Mouse (Mus musculus) C2C12 (cell line): ENCODE results near the gene Prmt9.
A peak's percentile ranks its signal among the peaks of the same experiment; 100 is the strongest.

Source experiments
- CEBPB ChIP-seq: IDR thresholded peaks from one replicate; pipeline ENCODE4 v1.6.1; 2011; ENCODE audit warnings: low read depth, mild to moderate bottlenecking, control low read depth, moderate library complexity
- CTCF ChIP-seq: IDR thresholded peaks from one replicate; pipeline ENCODE4 v1.5.1; 2011; ENCODE audit not compliant: control insufficient read depth, insufficient read depth, insufficient read length
- MYOG ChIP-seq: IDR thresholded peaks from one replicate; pipeline ENCODE4 v1.6.1; 2011; ENCODE audit not compliant: control insufficient read depth, insufficient read length; ENCODE audit errors: extremely low read depth

DNA sequence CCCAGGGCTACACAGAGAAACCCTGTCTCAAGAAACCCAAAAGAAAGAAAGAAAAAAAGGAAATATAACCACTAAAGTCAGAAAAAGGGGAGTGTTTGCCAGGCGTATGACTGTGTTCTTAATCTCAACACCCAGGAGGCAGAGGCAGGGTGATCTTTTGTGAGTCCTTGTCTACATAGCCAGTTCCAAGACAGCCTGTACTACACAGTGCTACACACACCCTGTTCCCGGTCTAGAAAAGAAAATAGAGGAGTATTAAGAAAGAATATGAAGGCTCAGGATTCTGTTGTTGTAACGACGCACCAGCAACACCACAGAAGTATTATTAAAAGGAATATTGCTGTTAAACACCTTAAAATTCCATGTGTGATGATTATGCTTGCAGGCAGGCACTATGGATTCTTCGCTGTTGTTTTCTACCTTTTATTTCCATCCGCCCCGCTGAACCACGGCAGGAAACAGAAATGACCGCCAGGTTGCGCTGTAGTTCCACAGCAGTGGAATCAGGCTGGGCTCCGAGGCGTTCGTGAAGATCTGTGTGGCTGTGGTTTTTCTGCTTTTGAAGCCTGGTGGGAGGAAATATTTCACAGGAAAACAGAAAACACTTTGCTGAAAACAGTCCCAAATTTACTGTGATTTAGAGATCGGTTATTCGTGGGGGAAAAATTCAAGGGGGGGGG, 80.8 kb downstream of the Prmt9 start:
- TF ChIP-seq CTCF (peak; percentile 83), CEBPB (no peak), MYOG (no peak)
